Mouse (Mus musculus): ENCODE measurements around the gene Col18a1.

Col18a1 gene

GRCm38 (mm10) chr10:77133951-77134806, 32.2 kb downstream of the Col18a1 start:
- DNase-seq, result no peak

GRCm38 (mm10) chr10:77132118-77132517, 34.2 kb downstream of the Col18a1 start:
- DNase-seq, result no peak

- no peak for DNase-seq
Observed at GRCm38 (mm10) chr10:77131536-77131935, 34.8 kb downstream of the Col18a1 start.

GRCm38 (mm10) chr10:77130561-77131240, 35.6 kb downstream of the Col18a1 start:
- DNase-seq, result peak; percentile 92

GRCm38 (mm10) chr10:77129637-77130410, 36.5 kb downstream of the Col18a1 start:
- no peak for DNase-seq

- no peak for DNase-seq
Observed at GRCm38 (mm10) chr10:77127926-77128325, 38.4 kb downstream of the Col18a1 start.

GRCm38 (mm10) chr10:77126590-77126989, 39.8 kb downstream of the Col18a1 start:
- DNase-seq, result no peak

- no peak for DNase-seq
Observed at GRCm38 (mm10) chr10:77125078-77125731, 41.1 kb downstream of the Col18a1 start.

- no peak for DNase-seq
Observed at GRCm38 (mm10) chr10:77123953-77124352, 42.4 kb downstream of the Col18a1 start.

- peak; percentile 59 for DNase-seq
Observed at GRCm38 (mm10) chr10:77121287-77122022, 44.9 kb downstream of the Col18a1 start.

- no peak for DNase-seq
Observed at GRCm38 (mm10) chr10:77120501-77120900, 45.8 kb downstream of the Col18a1 start.

GRCm38 (mm10) chr10:77119437-77119836, 46.9 kb downstream of the Col18a1 start:
- no peak for DNase-seq

GRCm38 (mm10) chr10:77118361-77118760, 48.0 kb downstream of the Col18a1 start:
- DNase-seq, result no peak

GRCm38 (mm10) chr10:77116537-77117455, 49.6 kb downstream of the Col18a1 start:
- DNase-seq, result no peak

- no peak for DNase-seq
Observed at GRCm38 (mm10) chr10:77113489-77114240, 52.7 kb downstream of the Col18a1 start.

- DNase-seq, result no peak
Observed at GRCm38 (mm10) chr10:77111550-77112249, 54.6 kb downstream of the Col18a1 start.

GRCm38 (mm10) chr10:77110843-77111242, 55.5 kb downstream of the Col18a1 start:
- no peak for DNase-seq

- DNase-seq, result no peak
Observed at GRCm38 (mm10) chr10:77110010-77110409, 56.3 kb downstream of the Col18a1 start.

- DNase-seq, result no peak
Observed at GRCm38 (mm10) chr10:77108106-77108505, 58.2 kb downstream of the Col18a1 start.
